In the genomic region with DNA sequence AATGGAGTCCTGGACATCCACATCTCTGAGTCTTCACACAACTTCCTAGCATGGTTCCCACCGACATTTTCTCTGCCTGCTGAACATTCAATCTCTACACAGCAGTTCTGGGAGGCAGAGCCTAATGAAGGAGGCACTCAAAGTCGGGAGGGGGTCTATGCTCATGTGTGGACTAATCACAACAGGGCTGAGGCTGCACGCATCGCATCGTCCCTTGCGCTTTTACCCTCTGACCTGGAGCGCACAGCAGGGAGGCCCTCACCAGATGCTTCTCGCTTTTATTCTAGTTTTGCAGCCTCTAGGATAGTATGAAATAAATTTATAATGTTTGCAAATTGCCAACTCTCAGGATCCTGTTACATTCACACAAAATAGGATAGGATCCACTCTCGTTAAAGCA, we compare ENCODE assay signal across 15 mouse cellular contexts.
A peak's percentile ranks its signal among the peaks of the same experiment; 100 is the strongest.
DNase-seq lines count a peak whose midpoint lies in the region; ATAC-seq and TF ChIP-seq lines count a peak whose summit lies in the region.
"Had no signal": no experiment of that assay in that cellular context is flagged by ENCODE, and none has a peak within 500 bp of the region (broad histone marks: within the 10 kb centered on the region; RNA-seq: fewer than 3 reads in every experiment).

No protein-coding gene starts in this region.

- no peak for TF ChIP-seq CTCF in midbrain, postnatal 0 days (IDR thresholded peaks at IDR 0.05)

- no peak overlapping the region for H3K4me3 ChIP-seq in embryonic facial prominence, embryonic 12.5 days
- no peak overlapping the region for H3K4me3 ChIP-seq in limb, embryonic 11.5 days (ENCODE audit: low read depth, low read length)
- H3K4me3 ChIP-seq in midbrain, postnatal 0 days (ENCODE audit: low read depth, low read length) = no peak overlapping the region
- H3K4me3 ChIP-seq: erythroblast, embryonic 14.5 days had no signal

- H3K4me2 ChIP-seq in embryonic facial prominence, embryonic 12.5 days (replicated peaks) = no peak overlapping the region
- no peak overlapping the region for H3K4me2 ChIP-seq in limb, embryonic 11.5 days (ENCODE audit: low read depth, severe bottlenecking)
- H3K4me2 ChIP-seq in midbrain, postnatal 0 days (ENCODE audit: low read depth, low read length, poor library complexity, severe bottlenecking) = no peak overlapping the region

- H3K9ac ChIP-seq in embryonic facial prominence, embryonic 12.5 days = no peak overlapping the region
- H3K9ac ChIP-seq in limb, embryonic 11.5 days (ENCODE audit: low read length) = no peak overlapping the region
- no peak overlapping the region for H3K9ac ChIP-seq in midbrain, postnatal 0 days (replicated peaks; ENCODE audit: low read length, poor library complexity, severe bottlenecking)

- WGBS in embryonic facial prominence, embryonic 12.5 days = 16% methylated on average over 9 of the region's 9 CpGs
- WGBS in limb, embryonic 11.5 days = 37% methylated on average over 9 of the region's 9 CpGs
- 44% methylated on average over 9 of the region's 9 CpGs for WGBS in midbrain, postnatal 0 days

- peak; percentile 64 for ATAC-seq in embryonic facial prominence, embryonic 12.5 days (ENCODE audit: insufficient number of reproducible peaks, insufficient read depth, low FRiP score, low TSS enrichment)
- ATAC-seq in limb, embryonic 11.5 days (ENCODE audit: insufficient number of reproducible peaks, low FRiP score, low TSS enrichment, low read depth) = no peak
- ATAC-seq in midbrain, postnatal 0 days (ENCODE audit: low FRiP score) = no peak
- ATAC-seq: intestine, postnatal 0 days had no signal

- no peaks in the 10 kb centered on the region for H3K27me3 ChIP-seq in embryonic facial prominence, embryonic 12.5 days
- H3K27me3 ChIP-seq in limb, embryonic 11.5 days (ENCODE audit: control insufficient read depth, insufficient read depth, low read length) = no peaks in the 10 kb centered on the region
- no peaks in the 10 kb centered on the region for H3K27me3 ChIP-seq in midbrain, postnatal 0 days (ENCODE audit: insufficient read depth, low read length)

- no peaks in the 10 kb centered on the region for H3K36me3 ChIP-seq in embryonic facial prominence, embryonic 12.5 days
- H3K36me3 ChIP-seq in limb, embryonic 11.5 days (ENCODE audit: control insufficient read depth, insufficient read depth, low read length) = no peaks in the 10 kb centered on the region
- no peaks in the 10 kb centered on the region for H3K36me3 ChIP-seq in midbrain, postnatal 0 days (ENCODE audit: insufficient read depth, low read length)

- peak overlapping the region; percentile 24; the same call in 1 of the 2 replicates for H3K27ac ChIP-seq in embryonic facial prominence, embryonic 12.5 days
- H3K27ac ChIP-seq in limb, embryonic 11.5 days (replicated peaks; ENCODE audit: low read depth, low read length) = no peak overlapping the region
- no peak overlapping the region for H3K27ac ChIP-seq in midbrain, postnatal 0 days (ENCODE audit: low read depth, low read length)

- peaks cover 18% of the 10 kb centered on the region for H3K4me1 ChIP-seq in embryonic facial prominence, embryonic 12.5 days
- 0 out of 2 replicates have a peak, but pooled peaks cover 4% of the 10 kb centered on the region for H3K4me1 ChIP-seq in limb, embryonic 11.5 days (ENCODE audit: control insufficient read depth, insufficient read depth, low read length)
- no peaks in the 10 kb centered on the region; the same call in 1 of the 2 replicates for H3K4me1 ChIP-seq in midbrain, postnatal 0 days (ENCODE audit: insufficient read depth, low read length)

- H3K9me3 ChIP-seq in embryonic facial prominence, embryonic 12.5 days = no peaks in the 10 kb centered on the region
- no peaks in the 10 kb centered on the region for H3K9me3 ChIP-seq in limb, embryonic 11.5 days (ENCODE audit: control insufficient read depth, low read length)
- no peaks in the 10 kb centered on the region for H3K9me3 ChIP-seq in midbrain, postnatal 0 days (ENCODE audit: low read length)

- DNase-seq in embryo, embryonic 10.5 days (ENCODE audit: low spot score) = peak; percentile 48
- DNase-seq in limb, embryonic 11.5 days (ENCODE audit: low spot score) = peak; percentile 30
- DNase-seq in midbrain, postnatal 0 days (ENCODE audit: low spot score) = peak; percentile 22
- no peak for DNase-seq in cerebellum, postnatal 4 days (ENCODE audit: low spot score in 2 of 2)
- no peak for DNase-seq in spleen, adult 12 weeks (ENCODE audit: low spot score)
- no peak for DNase-seq in layer of hippocampus, postnatal 25 days (ENCODE audit: extremely low spot score in 1 of 2, low spot score in 1 of 2)
- DNase-seq: adrenal gland, postnatal 25 days; cerebellum, adult 18-20 months; heart, adult 11 months; heart, postnatal 10 days; lung, adult 18-20 months; thymus, postnatal 36 days had no signal

Comparison
In these comparisons a context has a peak if more than half of its experiments do, and no peak if none do; other contexts are left out.
1. DNase-seq: peak in embryo, embryonic 10.5 days (single experiment), limb, embryonic 11.5 days (single experiment) and midbrain, postnatal 0 days (single experiment); none in cerebellum, postnatal 4 days (0 of 2), spleen, adult 12 weeks (single experiment) and layer of hippocampus, postnatal 25 days (0 of 2).